Mouse (Mus musculus): ENCODE data around the gene Stx16.

Stx16 gene

GRCm38 (mm10) chr2:174075072-174075570, 987 bp upstream of the Stx16 start:
- DNase-seq (ENCODE audit: low read depth, low spot score) = no peak

- DNase-seq (ENCODE audit: low read depth, low spot score) = no peak
These were observed 321 bp downstream of the Stx16 start for GRCm38 (mm10) chr2:174076433-174076824.

- DNase-seq (ENCODE audit: low read depth, low spot score) = no peak
These were observed 1.0 kb downstream of the Stx16 start for GRCm38 (mm10) chr2:174077004-174077695.

- DNase-seq (ENCODE audit: low read depth, low spot score) = no peak
These were observed 1.7 kb downstream of the Stx16 start for GRCm38 (mm10) chr2:174077776-174078338.

- DNase-seq (ENCODE audit: low read depth, low spot score) = no peak
These were observed 5.7 kb downstream of the Stx16 start for GRCm38 (mm10) chr2:174081833-174082232.

- no peak for DNase-seq (ENCODE audit: low read depth, low spot score)
These were observed 6.3 kb downstream of the Stx16 start for GRCm38 (mm10) chr2:174082380-174082918.

GRCm38 (mm10) chr2:174095086-174095485, 19.0 kb downstream of the Stx16 start:
- no peak for DNase-seq (ENCODE audit: low read depth, low spot score)

- no peak for DNase-seq (ENCODE audit: low read depth, low spot score)
These were observed 26.3 kb downstream of the Stx16 start for GRCm38 (mm10) chr2:174102399-174102798.

- DNase-seq (ENCODE audit: low read depth, low spot score) = no peak
These were observed 27.4 kb downstream of the Stx16 start for GRCm38 (mm10) chr2:174103527-174103926.

- DNase-seq (ENCODE audit: low read depth, low spot score) = no peak
These were observed 31.3 kb downstream of the Stx16 start for GRCm38 (mm10) chr2:174107375-174107774.

GRCm38 (mm10) chr2:174109991-174110782, 34.1 kb downstream of the Stx16 start, which contains the start of gene Npepl1:
TSS of gene Npepl1 (plus strand) at chr2:174110349.
- no peak for DNase-seq (ENCODE audit: low read depth, low spot score)

GRCm38 (mm10) chr2:174110783-174111549, 34.9 kb downstream of the Stx16 start:
- DNase-seq (ENCODE audit: low read depth, low spot score) = no peak

GRCm38 (mm10) chr2:174112931-174113330, 36.8 kb downstream of the Stx16 start:
- DNase-seq (ENCODE audit: low read depth, low spot score) = no peak

GRCm38 (mm10) chr2:174114148-174114864, 38.2 kb downstream of the Stx16 start:
- DNase-seq (ENCODE audit: low read depth, low spot score) = no peak

GRCm38 (mm10) chr2:174116929-174117328, 40.8 kb downstream of the Stx16 start:
- DNase-seq (ENCODE audit: low read depth, low spot score) = no peak

GRCm38 (mm10) chr2:174118141-174118540, 42.0 kb downstream of the Stx16 start:
- no peak for DNase-seq (ENCODE audit: low read depth, low spot score)

GRCm38 (mm10) chr2:174119259-174119658, 43.2 kb downstream of the Stx16 start:
- DNase-seq (ENCODE audit: low read depth, low spot score) = no peak

- no peak for DNase-seq (ENCODE audit: low read depth, low spot score)
These were observed 44.5 kb downstream of the Stx16 start for GRCm38 (mm10) chr2:174120631-174121030.

GRCm38 (mm10) chr2:174121411-174121947, 45.4 kb downstream of the Stx16 start:
- no peak for DNase-seq (ENCODE audit: low read depth, low spot score)

- DNase-seq (ENCODE audit: low read depth, low spot score) = no peak
These were observed 46.2 kb downstream of the Stx16 start for GRCm38 (mm10) chr2:174122331-174122730.

Measured in retina, adult 2 months (tissue).